Mouse (Mus musculus) C2C12 (cell line): ENCODE measurements around the gene Zfp365.

Source experiments
- CEBPB ChIP-seq: IDR thresholded peaks from one replicate; pipeline ENCODE4 v1.6.1; 2011; ENCODE audit warnings: low read depth, mild to moderate bottlenecking, control low read depth, moderate library complexity
- CTCF ChIP-seq: IDR thresholded peaks from one replicate; pipeline ENCODE4 v1.5.1; 2011; ENCODE audit not compliant: control insufficient read depth, insufficient read depth, insufficient read length
- FOSL1 ChIP-seq: IDR thresholded peaks from one replicate; pipeline ENCODE4 v1.8.0; 2011; ENCODE audit warnings: mild to moderate bottlenecking, low read length; ENCODE audit not compliant: poor library complexity, insufficient read depth, severe bottlenecking
- MAX ChIP-seq: IDR thresholded peaks from one replicate; pipeline ENCODE4 v1.6.1; 2011; ENCODE audit warnings: mild to moderate bottlenecking, control low read depth
- MYOD1 ChIP-seq: IDR thresholded peaks from one replicate; pipeline ENCODE4 v1.6.1; 2011; ENCODE audit warnings: low read depth; ENCODE audit not compliant: control insufficient read depth, insufficient read length
- MYOG ChIP-seq: IDR thresholded peaks from one replicate; pipeline ENCODE4 v1.6.1; 2011; ENCODE audit not compliant: control insufficient read depth, insufficient read length; ENCODE audit errors: extremely low read depth

GRCm38 (mm10) chr10:67865063-67865462 is 47.4 kb downstream of the Zfp365 start:
- TF ChIP-seq CTCF (no peak), MAX (no peak), FOSL1 (no peak), MYOD1 (no peak), MYOG (no peak), CEBPB (no peak)
